Mouse (Mus musculus): ENCODE measurements around the gene Ormdl1. TPM values are rescaled to one million over a fixed set of nuclear protein-coding genes. Genes with fewer than 3 reads are reported as not detected.
"Not testable (repeated sequence)": the region's sequence is repeated elsewhere in the genome, so short reads cannot be mapped to it uniquely, and the experiment has no call there.

Gene Ormdl1
- total RNA-seq (2021) = 1 to 10 TPM; 5.6 to 7.1 TPM
- long read RNA-seq, experiment 1, transcript Ormdl1-201 (4 exons, 1,910 nt) = major isoform, 9 of 9 reads
- long read RNA-seq, experiment 1, partial matches to known transcripts = 0 of 9 reads
- long read RNA-seq, experiment 1, other reads (novel, unspliced or antisense) = 0 of 9 reads
- long read RNA-seq, experiment 2, transcript Ormdl1-201 (4 exons, 1,910 nt) = major isoform, 12 of 16 reads
- long read RNA-seq, experiment 2, partial matches to known transcripts = 3 of 16 reads
- long read RNA-seq, experiment 2, other reads (novel, unspliced or antisense) = 1 of 16 reads

- intact Hi-C loops (cut with DNase I) = loop anchor here (5.0 kb wide), 1 partner anchor 56 kb away; the partner anchor contains the start of genes Asdurf, Asnsd1 and Gm28551
These were observed at the start of gene Ormdl1, which contains the start of the genes Pms1 and Gm28778 for GRCm38 (mm10) chr1:53296581-53297383. Gene Ormdl1 (plus strand): TSS chr1:53297095. Gene Pms1 (minus strand): TSS chr1:53297018. Gene Gm28778 (plus strand): TSS chr1:53297111.

DNA sequence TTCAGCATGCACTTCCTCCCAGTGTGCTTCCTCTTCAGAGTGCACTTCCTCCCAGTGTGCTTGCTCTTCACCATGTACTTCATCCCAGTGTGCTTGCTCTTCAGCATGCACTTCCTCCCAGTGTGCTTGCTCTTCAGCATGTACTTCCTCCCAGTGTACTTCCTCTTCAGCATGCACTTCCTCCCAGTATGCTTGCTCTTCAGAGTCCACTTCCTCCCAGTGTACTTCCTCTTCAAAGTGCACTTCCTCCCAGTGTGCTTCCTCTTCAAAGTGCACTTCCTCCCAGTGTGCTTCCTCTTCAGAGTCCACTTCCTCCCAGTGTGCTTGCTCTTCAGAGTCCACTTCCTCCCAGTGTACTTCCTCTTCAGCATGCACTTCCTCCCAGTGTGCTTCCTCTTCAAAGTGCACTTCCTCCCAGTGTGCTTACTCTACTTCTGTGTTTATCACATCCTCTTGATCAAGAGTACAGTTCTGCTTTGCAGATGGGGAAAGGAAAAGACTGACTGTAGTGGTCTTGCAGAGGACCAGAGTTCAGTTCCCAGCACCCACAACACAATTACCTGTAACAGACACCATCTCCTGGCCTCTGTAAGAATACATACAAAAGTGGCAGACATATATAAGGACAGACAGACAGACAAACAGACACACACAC lies 31.8 kb upstream of the Ormdl1 start:
- intact Hi-C loops (cut with DNase I); DNase-seq (ENCODE audit: low spot score in 2 of 2): not testable (repeated sequence)

More at GRCm38 (mm10) chr1:53296581-53297383, at the start of gene Ormdl1, which contains the start of the genes Pms1 and Gm28778:
- peak; percentile 92 to 95 for DNase-seq (ENCODE audit: low spot score in 2 of 2)

DNA sequence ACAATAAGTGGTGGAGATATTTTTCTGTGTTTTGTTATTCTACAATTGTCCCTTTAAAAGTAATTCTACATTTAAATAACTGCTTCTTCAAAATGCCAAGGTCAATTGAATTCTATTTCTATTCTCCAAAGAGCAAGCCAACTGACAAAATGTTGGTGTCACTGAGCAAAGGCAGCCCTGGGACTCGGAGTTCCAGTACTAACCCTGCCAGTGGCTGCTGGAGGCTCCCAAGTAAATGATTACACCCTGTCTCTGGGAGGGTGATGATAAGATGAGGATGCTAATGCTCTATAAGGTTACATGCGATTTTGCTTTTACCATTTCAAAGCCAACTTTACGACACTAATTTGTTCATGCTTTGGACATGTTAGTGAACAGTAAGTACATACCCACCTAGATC lies 27.0 kb upstream of the Ormdl1 start:
- intact Hi-C loops (cut with DNase I) = loop anchor here (10.0 kb wide), 1 partner anchor 315 kb away; no protein-coding TSS in a partner anchor
- no peak for DNase-seq (ENCODE audit: low spot score in 2 of 2)

DNA sequence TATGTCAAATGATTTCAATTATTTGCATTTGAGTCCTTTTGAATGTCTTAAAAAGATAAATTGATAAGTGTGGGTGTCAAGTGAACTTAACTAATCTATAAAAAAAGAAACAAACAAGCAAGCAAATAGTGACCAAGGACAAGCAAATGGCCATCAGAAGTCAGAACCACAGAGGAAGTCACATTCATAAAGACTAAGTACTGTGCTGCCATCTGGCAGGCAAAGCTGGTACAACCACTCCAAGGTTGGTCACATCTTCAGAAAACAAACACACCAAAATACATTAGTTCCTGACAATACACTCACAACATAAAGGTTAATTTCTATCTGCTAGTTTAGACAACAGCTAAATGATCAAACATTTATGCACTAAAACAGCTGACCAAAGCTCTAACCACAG lies 24.2 kb upstream of the Ormdl1 start:
- intact Hi-C loops (cut with DNase I) = loop anchor here (2.0 to 10.0 kb wide), 2 partner anchors 220 to 318 kb away; no protein-coding TSS in a partner anchor

GRCm38 (mm10) chr1:53291197-53291596 lies 5.7 kb upstream of the Ormdl1 start:
- no peak for DNase-seq (ENCODE audit: low spot score in 2 of 2)
- intact Hi-C loops (cut with DNase I) = no loop called here

More for the DNA sequence above, 24.2 kb upstream of the Ormdl1 start:
- peak; percentile 54 to 62 for DNase-seq (ENCODE audit: low spot score in 2 of 2)

DNA sequence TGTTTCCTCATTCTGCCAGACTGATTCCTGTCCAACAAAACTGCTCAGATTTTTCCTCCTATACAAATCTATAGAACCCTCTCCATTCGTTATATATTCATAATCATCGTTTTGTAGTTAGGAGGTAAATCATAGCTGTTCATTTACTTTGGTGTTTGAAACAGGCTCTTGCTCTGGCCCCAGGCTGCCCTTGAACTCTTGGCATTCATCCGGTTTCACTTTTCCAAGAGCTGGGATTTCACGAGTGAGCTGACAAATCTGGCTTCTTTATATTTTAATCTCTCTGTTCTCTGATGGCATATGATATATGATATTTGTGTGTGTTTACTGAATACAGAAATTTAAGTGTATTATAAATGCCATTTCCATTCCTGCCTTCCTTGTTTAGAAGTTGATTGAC lies 3.6 kb downstream of the Ormdl1 start:
- intact Hi-C loops (cut with DNase I) = no loop called here
- DNase-seq (ENCODE audit: low spot score in 2 of 2) = no peak

- intact Hi-C loops (cut with DNase I) = loop anchor here (5.0 kb wide), 1 partner anchor 39 kb away; the partner anchor contains the start of genes Asdurf, Asnsd1 and Gm28551
- peak; percentile 78 to 86 for DNase-seq (ENCODE audit: low spot score in 2 of 2)
These were observed 16.4 kb downstream of the Ormdl1 start, which contains the start of gene Osgepl1 for GRCm38 (mm10) chr1:53312989-53313967. Gene Osgepl1 (plus strand): TSS chr1:53313624.

DNA sequence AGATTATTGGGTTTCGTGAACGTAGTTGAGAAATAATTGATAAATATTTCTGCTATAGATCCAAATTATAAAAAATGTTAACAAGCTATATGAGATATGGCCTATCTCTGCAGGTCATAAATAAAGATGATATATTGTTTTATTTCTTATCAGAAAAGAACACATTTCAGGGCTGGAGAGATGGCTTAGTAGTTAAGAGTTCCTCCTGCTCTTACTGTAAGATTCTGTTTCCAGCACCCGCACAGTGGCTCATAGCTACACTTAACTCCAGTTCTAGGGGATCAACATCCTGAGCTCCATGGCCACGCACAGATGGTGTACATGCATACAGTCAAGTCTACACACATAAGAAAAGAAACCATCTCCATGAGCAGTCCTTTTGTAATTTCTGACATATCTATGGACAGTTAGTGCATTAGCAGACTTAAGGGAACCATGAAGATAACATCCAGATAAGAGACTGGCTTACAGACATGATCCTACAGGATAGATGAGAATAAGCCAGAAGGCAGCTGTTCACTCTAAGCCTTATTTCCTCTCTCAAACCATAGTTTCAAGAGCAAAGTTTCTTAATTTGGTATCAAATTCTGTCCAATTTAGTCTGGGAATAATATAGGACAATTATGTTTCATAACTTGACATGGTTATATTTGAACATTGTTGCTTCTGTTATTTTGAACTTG lies 24.9 kb downstream of the Ormdl1 start:
- intact Hi-C loops (cut with DNase I) = no loop called here
- no peak for DNase-seq (ENCODE audit: low spot score in 2 of 2)

GRCm38 (mm10) chr1:53323254-53323653 lies 26.4 kb downstream of the Ormdl1 start:
- no peak for DNase-seq (ENCODE audit: low spot score in 2 of 2)
- intact Hi-C loops (cut with DNase I) = no loop called here

DNA sequence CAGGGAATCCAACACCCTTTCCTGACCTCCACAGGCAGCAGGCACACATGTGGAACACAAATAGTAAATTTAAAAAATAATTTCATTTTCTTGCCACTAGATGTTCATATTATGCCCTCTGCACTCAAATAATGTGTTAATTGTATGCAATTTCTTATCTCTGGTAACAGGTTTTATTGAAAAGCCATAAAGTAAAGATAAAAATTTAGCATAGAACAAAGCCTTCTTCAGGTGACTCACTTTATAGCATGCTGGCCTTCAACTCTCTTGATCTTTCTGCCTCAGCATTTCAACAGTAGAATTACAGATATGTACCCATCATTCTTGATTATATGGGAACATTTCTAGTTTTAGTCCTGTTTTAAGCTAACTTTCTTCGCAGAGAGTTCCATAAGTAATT lies 27.4 kb downstream of the Ormdl1 start:
- intact Hi-C loops (cut with DNase I) = no loop called here

GRCm38 (mm10) chr1:53324827-53325494 lies 28.1 kb downstream of the Ormdl1 start:
- intact Hi-C loops (cut with DNase I) = no loop called here
- no peak for DNase-seq (ENCODE audit: low spot score in 2 of 2)

More for the DNA sequence above, 27.4 kb downstream of the Ormdl1 start:
- DNase-seq (ENCODE audit: low spot score in 2 of 2) = no peak

DNA sequence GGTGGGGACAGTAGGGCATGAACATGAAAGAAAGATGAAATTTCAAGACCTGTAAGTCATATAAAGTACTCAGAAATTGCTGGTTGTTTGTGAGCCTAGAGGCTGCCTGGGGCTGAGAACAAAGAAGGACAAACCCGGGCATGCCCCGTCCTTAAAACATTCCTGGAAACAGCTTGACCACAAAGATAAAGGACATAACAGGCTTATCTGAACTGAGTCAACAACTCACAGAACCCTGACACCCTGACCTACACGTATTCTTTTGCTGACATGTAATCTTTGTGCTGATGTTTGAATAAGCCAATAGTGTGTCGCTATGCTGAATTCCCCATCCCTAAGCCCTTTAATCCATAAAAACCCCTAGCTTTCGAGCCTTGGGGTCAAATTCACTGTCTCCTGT lies 36.6 kb downstream of the Ormdl1 start:
- intact Hi-C loops (cut with DNase I); DNase-seq (ENCODE audit: low spot score in 2 of 2): not testable (repeated sequence)

- DNase-seq (ENCODE audit: low spot score in 2 of 2) = no peak
- intact Hi-C loops (cut with DNase I) = no loop called here
These were observed 38.6 kb downstream of the Ormdl1 start for GRCm38 (mm10) chr1:53335465-53335864.

- DNase-seq (ENCODE audit: low spot score in 2 of 2); intact Hi-C loops (cut with DNase I): not testable (repeated sequence)
These were observed 40.5 kb downstream of the Ormdl1 start for GRCm38 (mm10) chr1:53337403-53337802.

GRCm38 (mm10) chr1:53341071-53341470 lies 44.2 kb downstream of the Ormdl1 start:
- DNase-seq (ENCODE audit: low spot score in 2 of 2) = no peak
- intact Hi-C loops (cut with DNase I) = no loop called here

GRCm38 (mm10) chr1:53352327-53353261 lies 55.7 kb downstream of the Ormdl1 start, which contains the start of the genes Asdurf, Gm28551 and Asnsd1:
Gene Asdurf (minus strand): TSS chr1:53352619.
Gene Gm28551 (minus strand): TSS chr1:53352667.
Gene Asnsd1 (minus strand): TSS chr1:53352752.
- peak; percentile 97 to 98 for DNase-seq (ENCODE audit: low spot score in 2 of 2)
- intact Hi-C loops (cut with DNase I) = loop anchor here (5.0 kb wide), 3 partner anchors 40 to 300 kb away; partner anchors contain the start of genes Gm28778, Ormdl1, Osgepl1 and Pms1
